Mouse (Mus musculus): ENCODE measurements at regions not wholly inside any gene's neighbourhood (a gene's known extent, or its start where the extent isn't known, plus 50 kb on each side); places are given as distances from the start of the nearest gene placed in this dataset.

DNA sequence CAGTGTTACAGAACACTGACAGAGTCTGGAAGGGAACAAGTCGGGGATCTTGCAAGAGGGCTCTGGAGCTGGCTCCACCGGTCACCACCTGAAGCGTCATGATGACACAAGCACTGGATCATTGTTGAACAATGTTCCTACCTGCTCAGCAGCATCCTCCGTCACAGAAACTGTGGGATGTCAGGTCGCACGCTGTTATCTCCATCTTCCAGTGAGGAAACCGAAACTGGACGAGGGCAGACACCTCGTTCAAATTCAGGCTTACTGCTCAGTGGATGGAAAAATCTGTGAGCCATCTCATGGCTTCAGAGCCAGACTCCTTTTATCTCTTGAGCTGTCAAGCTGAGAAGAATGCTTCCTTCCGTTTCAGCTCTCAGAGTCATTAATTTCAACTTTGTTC, 316.3 kb downstream of the Tbc1d1 start:
- Histone ChIP-seq H3K4me1 (ENCODE audit: control insufficient read depth) (peaks cover 10% of the 10 kb centered on the region; the same call in 1 of the 2 replicates), H3K27me3 (ENCODE audit: control insufficient read depth) (no peaks in the 10 kb centered on the region; the same call in 1 of the 2 replicates), H3K9me3 (ENCODE audit: control insufficient read depth, low read length) (no peaks in the 10 kb centered on the region), H3K36me3 (ENCODE audit: control insufficient read depth) (no peaks in the 10 kb centered on the region), H3K4me3 (replicated peaks) (no peak overlapping the region)
- TF ChIP-seq TAL1 (IDR thresholded peaks at IDR 0.05; ENCODE audit: low read length) (no peak), GATA1 (IDR thresholded peaks at IDR 0.05; ENCODE audit: low read length) (no peak)

DNA sequence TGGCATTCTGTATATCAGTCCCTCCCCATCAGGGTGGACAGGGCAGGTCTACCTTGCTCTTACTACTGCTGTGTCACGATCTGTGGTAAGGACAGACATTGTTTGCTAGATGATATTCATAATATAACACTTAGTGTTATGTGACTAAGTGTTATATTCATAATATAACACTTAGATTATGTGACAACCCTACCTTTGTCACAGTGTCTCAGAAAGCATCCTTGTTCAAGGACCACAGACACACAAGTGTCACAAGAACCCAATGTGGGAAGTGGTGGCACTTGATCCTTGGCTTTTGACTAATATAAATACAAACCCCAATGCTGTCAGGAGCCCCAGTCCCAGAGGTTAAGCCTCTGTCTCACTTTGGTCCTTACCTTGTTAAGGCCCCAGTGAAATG, 318.8 kb downstream of the Tbc1d1 start:
- Histone ChIP-seq H3K4me3 (replicated peaks) (no peak overlapping the region), H3K36me3 (ENCODE audit: control insufficient read depth) (no peaks in the 10 kb centered on the region), H3K27me3 (ENCODE audit: control insufficient read depth) (no peaks in the 10 kb centered on the region; the same call in 1 of the 2 replicates), H3K4me1 (ENCODE audit: control insufficient read depth) (peaks cover 10% of the 10 kb centered on the region; the same call in 1 of the 2 replicates), H3K9me3 (ENCODE audit: control insufficient read depth, low read length) (no peaks in the 10 kb centered on the region)
- TF ChIP-seq GATA1 (IDR thresholded peaks at IDR 0.05; ENCODE audit: low read length) = no peak
- TF ChIP-seq TAL1 (IDR thresholded peaks at IDR 0.05; ENCODE audit: low read length) = no peak

DNA sequence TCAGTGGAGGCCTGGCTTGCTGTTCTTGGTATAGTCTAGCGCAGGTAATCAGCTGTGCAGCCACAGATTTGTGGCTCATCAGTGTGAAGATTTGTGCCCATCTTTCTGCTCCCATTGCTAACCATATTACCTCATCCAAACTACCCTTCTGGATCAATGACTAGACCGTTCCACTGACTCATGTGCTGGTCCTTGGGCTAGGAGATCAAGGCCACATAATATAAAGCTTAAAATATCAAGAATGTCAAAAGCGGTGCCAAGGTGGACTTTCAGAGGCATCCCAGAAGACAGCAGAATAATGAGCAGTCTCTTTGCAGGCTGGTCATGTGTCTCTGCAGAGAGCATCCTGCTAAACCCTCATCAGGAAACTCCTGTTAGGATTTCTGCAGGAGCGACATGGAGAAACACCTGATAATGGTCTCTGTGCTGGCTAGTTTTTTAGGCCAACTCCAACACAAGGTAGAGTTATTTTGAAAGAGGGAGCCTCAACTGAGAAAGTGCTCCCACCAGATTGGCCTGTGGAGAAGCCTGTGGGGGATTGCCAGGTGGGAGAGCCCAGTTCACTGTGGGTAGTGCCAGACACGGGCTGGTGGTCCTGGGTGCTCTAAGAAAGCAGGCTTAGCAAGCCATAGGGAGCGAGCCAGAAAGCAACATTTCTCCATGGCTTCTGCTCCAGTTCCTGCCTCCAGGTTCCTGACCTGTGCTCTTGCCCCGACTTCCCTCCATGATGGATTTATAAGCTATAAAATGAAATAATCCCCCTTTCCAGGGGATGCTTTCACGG, 319.8 kb downstream of the Tbc1d1 start:
- Histone ChIP-seq H3K4me1 (ENCODE audit: control insufficient read depth) (peaks cover 10% of the 10 kb centered on the region; the same call in 1 of the 2 replicates), H3K4me3 (replicated peaks) (no peak overlapping the region), H3K36me3 (ENCODE audit: control insufficient read depth) (no peaks in the 10 kb centered on the region), H3K9me3 (ENCODE audit: control insufficient read depth, low read length) (no peaks in the 10 kb centered on the region), H3K27me3 (ENCODE audit: control insufficient read depth) (no peaks in the 10 kb centered on the region; the same call in 1 of the 2 replicates)
- TF ChIP-seq TAL1 (IDR thresholded peaks at IDR 0.05; ENCODE audit: low read length) = no peak
- no peak for TF ChIP-seq GATA1 (IDR thresholded peaks at IDR 0.05; ENCODE audit: low read length)

DNA sequence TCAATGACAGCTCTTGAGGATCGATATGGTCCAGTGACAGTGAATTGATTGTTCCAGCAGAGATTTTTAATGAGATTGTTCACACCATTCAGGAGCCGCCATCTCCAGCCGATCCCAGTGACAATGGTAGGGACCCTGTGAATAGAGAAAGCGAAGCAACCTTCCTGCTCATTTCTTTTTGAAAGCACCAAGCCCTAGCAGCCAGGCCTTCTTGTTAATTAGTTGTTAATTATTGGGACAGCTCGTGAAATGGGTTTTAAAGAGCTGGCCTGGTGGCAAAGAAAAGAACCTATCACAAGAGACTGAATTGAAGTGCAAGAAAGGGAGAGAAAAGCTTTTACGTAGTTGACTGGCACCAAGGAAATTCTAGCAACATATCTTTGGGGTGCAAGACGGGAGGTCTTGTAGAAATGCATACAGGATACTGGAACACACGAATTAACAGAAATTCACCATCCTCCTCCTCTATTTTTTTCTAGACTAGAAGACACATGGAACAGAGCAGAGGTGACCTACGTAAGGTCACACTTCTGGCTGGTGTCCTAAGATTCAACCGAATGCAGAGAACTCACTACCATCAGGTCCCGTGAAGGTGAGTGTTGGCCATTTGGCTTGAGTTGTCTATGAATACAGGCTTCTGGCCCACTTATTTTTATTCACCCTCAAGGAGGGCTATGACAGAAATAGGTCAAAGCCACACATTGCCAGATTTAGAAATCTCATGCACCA, 320.7 kb downstream of the Tbc1d1 start:
- TF ChIP-seq GATA1 (IDR thresholded peaks at IDR 0.05; ENCODE audit: low read length) (no peak), TAL1 (IDR thresholded peaks at IDR 0.05; ENCODE audit: low read length) (no peak)
- Histone ChIP-seq H3K4me1 (ENCODE audit: control insufficient read depth) (peaks cover 10% of the 10 kb centered on the region; the same call in 1 of the 2 replicates), H3K9me3 (ENCODE audit: control insufficient read depth, low read length) (no peaks in the 10 kb centered on the region), H3K36me3 (ENCODE audit: control insufficient read depth) (no peaks in the 10 kb centered on the region), H3K4me3 (replicated peaks) (no peak overlapping the region), H3K27me3 (ENCODE audit: control insufficient read depth) (no peaks in the 10 kb centered on the region; the same call in 1 of the 2 replicates)

DNA sequence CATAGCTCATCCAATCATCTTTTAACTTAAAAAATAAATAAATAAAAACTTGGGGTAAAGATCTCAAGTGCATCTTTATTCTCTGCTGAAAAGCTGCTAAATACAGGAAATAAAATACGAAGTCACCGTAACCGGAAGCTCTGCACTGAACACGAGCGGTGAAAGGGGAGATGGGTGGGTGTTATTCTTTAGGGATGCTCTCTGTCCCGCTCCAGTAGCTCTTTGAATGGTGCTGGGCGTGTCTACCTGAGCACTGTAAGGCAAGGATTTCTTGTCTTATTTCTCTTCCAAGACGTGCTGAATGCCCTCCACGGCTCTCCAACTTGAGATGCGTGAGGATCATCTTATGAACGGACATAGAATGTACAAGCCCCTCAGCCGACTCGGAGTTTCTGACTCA, 322.0 kb downstream of the Tbc1d1 start:
- no peaks in the 10 kb centered on the region for H3K9me3 ChIP-seq (ENCODE audit: control insufficient read depth, low read length)
- no peak overlapping the region for H3K4me3 ChIP-seq (replicated peaks)
- no peaks in the 10 kb centered on the region for H3K36me3 ChIP-seq (ENCODE audit: control insufficient read depth)
- no peak for TF ChIP-seq GATA1 (IDR thresholded peaks at IDR 0.05; ENCODE audit: low read length)
- no peak for TF ChIP-seq TAL1 (IDR thresholded peaks at IDR 0.05; ENCODE audit: low read length)
- H3K4me1 ChIP-seq (ENCODE audit: control insufficient read depth) = peaks cover 5% of the 10 kb centered on the region; the same call in 1 of the 2 replicates
- H3K27me3 ChIP-seq (ENCODE audit: control insufficient read depth) = no peaks in the 10 kb centered on the region; the same call in 1 of the 2 replicates

DNA sequence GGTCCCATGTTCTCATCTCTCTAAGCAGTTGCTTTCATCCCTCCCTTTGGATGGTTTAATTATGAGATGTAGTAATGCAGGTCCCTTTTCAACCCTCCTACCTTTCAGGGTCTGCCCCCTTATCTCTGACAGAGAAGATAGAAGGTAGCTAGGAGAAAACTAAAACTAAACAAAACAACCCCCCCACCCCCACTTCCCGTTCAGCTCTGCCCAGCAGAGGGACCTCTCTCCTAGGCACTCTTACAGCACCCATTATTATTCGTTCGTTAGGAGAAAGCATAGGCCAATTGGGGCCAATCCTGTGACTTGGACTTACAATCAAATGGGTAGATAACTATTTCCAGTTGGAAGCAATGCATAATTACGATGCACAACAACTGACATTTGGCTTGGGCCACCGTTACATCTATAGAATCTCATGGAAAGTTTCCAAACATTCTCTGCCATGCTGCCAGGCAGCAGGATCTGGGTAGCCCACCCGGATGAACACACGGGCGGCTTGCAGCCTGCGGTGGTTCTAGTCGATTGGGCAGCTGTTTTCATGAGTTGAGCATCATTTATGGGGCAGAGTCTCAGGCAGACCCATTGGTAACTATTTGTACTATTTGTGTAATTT, 322.6 kb downstream of the Tbc1d1 start:
- TF ChIP-seq TAL1 (IDR thresholded peaks at IDR 0.05; ENCODE audit: low read length) = no peak
- no peak for TF ChIP-seq GATA1 (IDR thresholded peaks at IDR 0.05; ENCODE audit: low read length)
- Histone ChIP-seq H3K4me3 (replicated peaks) (no peak overlapping the region), H3K4me1 (ENCODE audit: control insufficient read depth) (peaks cover 5% of the 10 kb centered on the region; the same call in 1 of the 2 replicates), H3K9me3 (ENCODE audit: control insufficient read depth, low read length) (no peaks in the 10 kb centered on the region), H3K27me3 (ENCODE audit: control insufficient read depth) (no peaks in the 10 kb centered on the region; the same call in 1 of the 2 replicates), H3K36me3 (ENCODE audit: control insufficient read depth) (no peaks in the 10 kb centered on the region)

DNA sequence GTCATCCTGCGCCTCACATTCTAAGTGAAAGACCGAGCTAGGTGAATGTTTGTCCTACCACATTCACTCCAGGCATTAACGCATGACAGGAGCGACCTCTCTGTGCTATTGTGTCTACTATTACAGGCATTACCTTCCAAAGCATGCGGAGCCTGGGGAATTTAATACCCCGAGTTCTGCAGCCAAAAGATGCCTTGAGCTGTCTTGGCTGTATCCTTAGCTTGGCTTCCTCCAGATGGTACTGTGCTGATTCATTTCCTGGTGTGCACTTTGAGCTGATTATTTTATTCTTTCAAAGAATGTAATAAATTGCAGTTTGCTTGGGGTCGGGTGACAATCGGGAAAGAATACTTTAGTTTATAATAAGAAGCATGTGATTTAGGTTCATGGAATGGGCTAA, 323.2 kb downstream of the Tbc1d1 start:
- TF ChIP-seq TAL1 (IDR thresholded peaks at IDR 0.05; ENCODE audit: low read length) (no peak), GATA1 (IDR thresholded peaks at IDR 0.05; ENCODE audit: low read length) (no peak)
- H3K27me3 ChIP-seq (ENCODE audit: control insufficient read depth) = no peaks in the 10 kb centered on the region; the same call in 1 of the 2 replicates
- peaks cover 5% of the 10 kb centered on the region; the same call in 1 of the 2 replicates for H3K4me1 ChIP-seq (ENCODE audit: control insufficient read depth)
- H3K9me3 ChIP-seq (ENCODE audit: control insufficient read depth, low read length) = no peaks in the 10 kb centered on the region
- no peak overlapping the region for H3K4me3 ChIP-seq (replicated peaks)
- no peaks in the 10 kb centered on the region for H3K36me3 ChIP-seq (ENCODE audit: control insufficient read depth)

DNA sequence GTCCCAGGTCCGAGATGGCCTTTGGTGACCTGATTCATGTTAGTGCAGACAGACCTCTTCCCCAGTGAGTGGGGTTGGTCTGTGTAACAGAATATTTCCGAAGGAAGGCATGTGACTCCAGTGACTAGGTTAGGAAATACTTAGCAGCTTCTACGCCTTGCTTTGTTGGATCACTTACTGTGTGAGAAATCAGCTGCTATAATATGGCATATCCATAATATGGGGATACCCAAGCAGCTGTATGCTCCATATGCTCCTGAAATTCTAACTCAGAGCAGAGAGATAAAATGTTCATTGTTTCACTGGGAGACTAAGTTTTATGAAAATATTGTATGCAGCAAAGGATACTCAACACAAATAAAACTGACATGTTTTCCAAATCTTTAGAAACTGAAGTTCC, 318.1 kb upstream of the Klf3 start:
- Histone ChIP-seq H3K4me3 (replicated peaks) (no peak overlapping the region), H3K36me3 (ENCODE audit: control insufficient read depth) (no peaks in the 10 kb centered on the region), H3K27me3 (ENCODE audit: control insufficient read depth) (no peaks in the 10 kb centered on the region; the same call in 1 of the 2 replicates), H3K9me3 (ENCODE audit: control insufficient read depth, low read length) (no peaks in the 10 kb centered on the region), H3K4me1 (ENCODE audit: control insufficient read depth) (peaks cover 11% of the 10 kb centered on the region)
- TF ChIP-seq GATA1 (IDR thresholded peaks at IDR 0.05; ENCODE audit: low read length) = no peak
- TF ChIP-seq TAL1 (IDR thresholded peaks at IDR 0.05; ENCODE audit: low read length) = no peak

DNA sequence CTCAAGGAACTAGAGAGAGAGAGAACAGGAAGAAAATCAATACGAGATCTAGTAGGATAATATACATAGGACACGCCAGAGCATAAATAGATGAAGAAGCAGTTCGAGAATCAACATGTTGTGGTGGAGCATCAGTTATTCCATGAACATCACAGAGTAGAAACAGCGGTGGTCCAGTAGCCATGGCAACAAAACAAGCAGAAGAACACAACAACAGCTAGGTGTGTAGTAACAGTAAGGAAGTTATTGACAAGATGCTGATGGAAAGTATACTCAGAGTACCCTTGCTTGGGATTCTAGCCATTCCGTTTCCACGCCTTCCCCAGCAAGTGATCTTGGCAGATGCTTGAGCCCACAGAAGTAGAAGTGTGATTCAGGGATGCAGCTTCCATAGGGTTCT, 317.3 kb upstream of the Klf3 start:
- H3K9me3 ChIP-seq (ENCODE audit: control insufficient read depth, low read length) = no peaks in the 10 kb centered on the region
- H3K36me3 ChIP-seq (ENCODE audit: control insufficient read depth) = no peaks in the 10 kb centered on the region
- TF ChIP-seq TAL1 (IDR thresholded peaks at IDR 0.05; ENCODE audit: low read length) (no peak), GATA1 (IDR thresholded peaks at IDR 0.05; ENCODE audit: low read length) (no peak)
- no peak overlapping the region for H3K4me3 ChIP-seq (replicated peaks)
- H3K4me1 ChIP-seq (ENCODE audit: control insufficient read depth) = peaks cover 11% of the 10 kb centered on the region
- no peaks in the 10 kb centered on the region; the same call in 1 of the 2 replicates for H3K27me3 ChIP-seq (ENCODE audit: control insufficient read depth)

Data from erythroblast, embryonic 14.5 days (primary cell).